Mouse (Mus musculus): ENCODE results near the gene Gm17359.

DNA sequence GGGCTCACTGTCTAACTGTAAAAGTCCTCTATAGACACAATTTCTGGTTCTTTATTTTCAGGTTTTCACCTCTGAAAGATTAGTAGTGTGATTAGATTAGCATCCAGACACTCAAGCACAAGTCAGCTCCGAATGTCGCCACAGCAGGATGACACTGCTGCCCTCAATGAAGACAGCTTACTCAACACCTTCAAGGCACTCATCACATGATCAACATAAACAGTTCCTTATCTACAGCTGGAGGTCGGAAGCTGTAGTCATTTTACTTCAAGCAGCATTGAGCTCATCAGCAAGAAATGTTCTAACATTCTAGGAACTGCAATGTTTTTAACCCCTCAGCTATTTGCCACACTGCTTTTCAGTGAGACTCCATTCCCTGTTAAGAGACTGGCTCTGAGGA, 155.2 kb downstream of the Gm17359 start:
- TF ChIP-seq CTCF (IDR thresholded peaks at IDR 0.05; ENCODE audit: control insufficient read depth, insufficient read depth, insufficient replicate concordance, low read depth, low read length) (no peak), POLR2A (IDR thresholded peaks at IDR 0.05; ENCODE audit: control insufficient read depth, low read depth, low read length) (no peak)

Measured in testis, adult 2 months (tissue).